Mouse (Mus musculus) left cerebral cortex, adult 2 months (tissue): ENCODE results near the gene Slc39a3. TPM values are rescaled to one million over a fixed set of nuclear protein-coding genes. Genes with fewer than 3 reads are reported as not detected.

Experiments
- DNase-seq, 2 experiments: peaks; one replicate each; pipeline ENCODE4 v3.0.0; 2021 to 2022; ENCODE audit warnings: low spot score in 2 of 2, mixed read lengths in 1 of 2; ENCODE audit errors: extremely low spot score in 1 of 2
- H3K27ac ChIP-seq: fragments of 200-600 bp; 2 replicates; pipeline ENCODE4 v1.8.1; 2022
- H3K4me3 ChIP-seq: fragments of 200-600 bp; 2 replicates; pipeline ENCODE4 v1.8.1; 2022
- CTCF ChIP-seq: fragments of 200-600 bp; IDR thresholded peaks from 2 replicates; pipeline ENCODE4 v1.8.1; 2022; ENCODE audit warnings: antibody characterized with exemption, mild to moderate bottlenecking, moderate library complexity
- intact Hi-C: fragments of 180-260 bp; cut with DNase I; formaldehyde crosslinking; loops from one replicate; pipeline ENCODE4 v1.15.1; 2025
- total RNA-seq, 2 experiments: library from RNA; stranded (reverse); gene quantifications; 2 replicates each; pipeline ENCODE4 v1.2.3; 2021

Slc39a3 gene
- total RNA-seq, 2 experiments from 2014 or later: 61.3 to 62.5 TPM

DNA sequence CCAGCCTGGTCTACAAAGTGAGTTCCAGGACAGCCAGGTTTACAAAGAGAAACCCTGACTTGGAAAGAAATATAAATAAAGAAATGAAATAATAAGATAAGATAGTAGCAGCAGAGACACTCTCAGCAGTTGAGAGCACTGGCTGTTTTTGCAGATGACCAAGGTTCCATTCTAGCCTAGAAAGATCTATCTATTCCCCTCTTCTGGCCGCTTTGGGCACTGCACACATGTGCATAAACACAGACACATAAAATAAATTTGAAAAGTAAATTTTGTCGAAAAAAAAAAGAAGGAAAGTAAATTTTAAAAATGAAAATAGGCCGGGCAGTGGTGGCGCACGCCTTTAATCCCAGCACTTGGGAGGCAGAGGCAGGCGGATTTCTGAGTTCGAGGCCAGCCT lies 975 bp downstream of the Slc39a3 start:
- intact Hi-C loops: no loop called here
- peak; percentile 41 for TF ChIP-seq CTCF
- no peak overlapping the region for H3K4me3 ChIP-seq
- DNase-seq: no peak
- no peak overlapping the region for H3K27ac ChIP-seq

DNA sequence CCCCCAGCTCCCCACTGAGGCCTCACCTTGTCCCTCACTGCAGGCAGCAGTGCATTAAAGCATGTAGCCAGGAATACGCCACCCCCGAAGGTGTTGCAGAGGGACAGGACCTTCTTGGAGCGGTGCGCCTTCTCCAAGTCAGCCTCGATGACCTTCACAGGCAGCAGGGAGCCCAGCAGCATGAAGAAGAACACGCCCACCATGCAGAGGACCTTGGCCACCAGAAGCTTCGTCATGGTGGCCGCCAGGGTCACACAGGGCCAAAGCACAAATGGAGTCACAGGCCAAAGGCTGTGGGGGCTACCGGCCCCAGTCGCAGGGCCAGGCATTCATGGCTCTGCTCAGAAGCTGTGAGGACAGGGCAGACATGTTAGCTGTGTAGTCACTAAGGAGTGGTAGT lies 3.6 kb downstream of the Slc39a3 start:
- intact Hi-C loops: no loop called here
- H3K27ac ChIP-seq: no peak overlapping the region
- no peak overlapping the region for H3K4me3 ChIP-seq
- no peak for DNase-seq
- no peak for TF ChIP-seq CTCF

DNA sequence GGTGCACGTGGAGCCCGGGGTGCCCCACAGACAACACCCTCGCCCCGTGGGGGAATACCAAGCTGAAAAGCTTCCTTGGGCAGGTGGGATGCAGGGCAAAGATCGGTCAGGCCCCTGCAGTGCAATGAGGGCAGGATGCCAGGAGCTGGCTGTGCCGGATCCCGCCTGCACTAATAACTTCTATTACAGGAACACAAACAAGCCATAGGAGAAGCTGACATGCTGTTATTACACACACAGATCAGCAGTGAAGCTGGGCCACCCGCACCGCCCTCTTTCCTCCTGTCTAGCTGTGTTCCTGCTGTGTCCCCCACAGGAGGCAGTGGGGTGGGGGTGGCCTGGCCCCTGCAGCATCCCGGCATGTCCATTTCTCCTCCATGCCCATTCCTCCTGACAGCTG lies 8.2 kb downstream of the Slc39a3 start:
- intact Hi-C loops: no loop called here
- Histone ChIP-seq H3K4me3 (no peak overlapping the region), H3K27ac (no peak overlapping the region)
- DNase-seq: no peak
- TF ChIP-seq CTCF: no peak

DNA sequence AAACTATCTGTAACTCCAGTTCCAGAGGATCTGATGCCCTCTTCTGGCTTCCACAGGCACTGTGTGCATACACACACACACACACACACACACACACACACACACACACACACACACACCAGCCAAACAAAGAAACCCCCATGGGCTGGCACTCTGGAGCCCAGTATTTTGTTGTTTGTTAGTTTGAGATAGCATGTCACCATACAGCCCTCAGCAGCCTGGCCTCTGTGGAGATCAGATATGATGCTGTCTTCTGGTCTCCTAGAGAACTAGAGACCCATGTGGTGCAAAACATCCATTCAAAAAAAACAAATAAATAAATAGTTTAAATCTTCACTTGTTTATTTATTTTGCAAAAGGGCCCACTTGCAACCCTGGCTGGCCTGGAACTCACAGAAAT lies 9.0 kb downstream of the Slc39a3 start:
- H3K4me3 ChIP-seq: no peak overlapping the region
- no peak for DNase-seq
- intact Hi-C loops: no loop called here
- no peak overlapping the region for H3K27ac ChIP-seq
- TF ChIP-seq CTCF: no peak

DNA sequence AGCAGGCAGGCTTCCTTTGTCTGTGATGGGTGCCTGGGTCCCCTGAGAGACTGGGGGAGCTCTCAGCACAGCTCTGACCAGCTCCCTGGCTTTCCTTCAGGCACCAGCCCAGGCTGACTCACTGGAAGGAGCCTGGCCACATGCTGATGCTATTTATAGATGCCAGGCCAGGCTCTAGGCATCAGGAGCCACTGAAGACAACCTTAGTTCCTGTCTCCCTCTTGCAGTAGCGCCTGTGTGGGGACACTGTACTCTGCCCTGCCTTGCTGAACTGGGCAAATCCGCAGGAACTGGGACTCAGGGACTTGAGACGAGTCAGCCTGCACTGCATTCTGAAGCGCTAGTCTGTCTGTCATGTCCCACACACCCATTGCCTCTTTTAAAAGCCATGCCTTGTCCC lies 9.9 kb downstream of the Slc39a3 start:
- no peak for TF ChIP-seq CTCF
- peak overlapping the region; percentile 66 for H3K27ac ChIP-seq
- H3K4me3 ChIP-seq: no peak overlapping the region
- intact Hi-C loops: no loop called here
- peak in 1 of 2 experiments; percentile 46 for DNase-seq

DNA sequence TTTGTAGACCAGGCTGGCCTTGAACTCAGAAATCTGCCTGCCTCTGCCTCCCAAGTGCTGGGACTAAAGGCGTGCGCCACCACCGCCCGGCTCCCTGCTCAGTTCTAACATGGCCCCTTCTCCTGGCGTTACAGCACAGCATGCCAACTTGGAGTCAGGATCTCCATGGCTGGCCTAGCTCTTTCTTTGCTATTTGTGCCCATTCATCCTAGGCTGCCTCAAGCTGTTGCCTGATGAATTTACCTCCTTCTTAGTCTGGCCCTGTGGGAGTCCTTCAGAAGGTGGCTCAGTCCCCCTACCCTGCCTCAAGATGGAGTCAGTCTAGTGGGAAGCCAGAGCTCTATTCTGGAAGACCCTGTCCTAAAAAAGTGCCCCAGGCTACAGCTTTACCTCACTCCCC lies 10.4 kb downstream of the Slc39a3 start:
- no peak for TF ChIP-seq CTCF
- no peak for DNase-seq
- intact Hi-C loops: no loop called here
- Histone ChIP-seq H3K4me3 (no peak overlapping the region), H3K27ac (peak overlapping the region; percentile 66)

DNA sequence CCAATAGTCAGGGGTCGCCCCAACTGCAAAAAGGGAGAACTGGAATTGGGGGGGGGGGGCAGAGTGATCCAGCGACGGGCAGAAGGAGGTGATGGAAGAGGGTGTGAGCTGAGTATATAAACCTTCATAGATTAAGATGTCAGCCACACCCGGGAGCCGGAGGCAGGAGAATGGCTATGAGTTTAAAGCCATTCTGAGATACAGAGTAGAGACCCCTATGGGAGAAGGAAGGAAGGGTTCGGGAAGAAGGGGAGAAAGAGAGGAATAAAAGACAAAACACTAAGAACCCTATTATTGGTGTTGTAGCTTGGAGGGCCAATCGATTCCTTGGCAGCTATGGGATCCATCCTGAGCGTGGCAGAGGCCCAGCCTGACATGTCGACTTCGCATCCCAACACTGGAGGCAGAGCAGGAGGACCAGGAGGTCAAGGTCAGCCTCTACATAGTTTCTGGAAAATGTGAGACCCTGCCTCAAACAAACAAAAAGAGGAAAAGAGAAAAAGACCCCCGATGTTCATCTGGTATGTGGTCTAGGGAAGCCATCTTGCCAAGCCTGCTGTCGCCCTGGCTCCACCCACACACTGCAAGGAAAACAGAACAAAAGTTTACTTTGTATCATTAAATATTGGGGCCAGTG lies 11.5 kb downstream of the Slc39a3 start, which contains the start of gene Diras1:
TSS of gene Diras1 (minus strand) at position 24 of the 637 bp plus-strand sequence.
- no peak for DNase-seq
- no peak; the same call in none of the 2 replicates for TF ChIP-seq CTCF
- H3K27ac ChIP-seq: peak within 1 kb of the TSS; percentile 92
- intact Hi-C loops: no loop called here
- peak within 1 kb of the TSS; percentile 57 for H3K4me3 ChIP-seq

DNA sequence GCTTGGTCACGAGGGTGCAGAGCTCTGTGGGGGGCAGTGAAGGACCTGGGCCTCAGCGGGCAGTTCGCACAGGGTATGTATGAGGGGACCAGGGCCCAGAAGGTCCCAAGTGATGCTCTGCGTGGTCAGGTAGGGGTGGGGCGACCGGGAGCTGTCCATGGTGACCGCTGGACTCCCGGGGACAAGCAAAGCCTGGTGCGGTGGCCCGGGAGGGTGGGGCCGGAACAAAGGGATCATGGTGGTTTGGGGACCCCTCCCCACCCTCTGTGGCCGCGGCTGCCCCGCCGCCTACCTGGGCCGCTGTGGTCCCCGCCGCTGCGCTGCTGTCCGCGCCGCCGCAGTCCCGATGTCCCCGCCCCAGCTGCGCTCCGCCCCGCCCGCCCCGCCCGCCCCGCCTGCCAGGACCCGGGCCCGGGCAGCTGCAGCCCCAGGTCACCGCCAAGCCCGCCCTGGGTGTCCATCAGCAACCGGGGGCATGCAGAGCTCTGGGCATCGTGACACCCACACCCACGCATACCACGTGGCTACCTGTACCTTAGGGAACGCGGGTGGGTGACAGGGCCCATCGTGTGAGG lies 12.1 kb downstream of the Slc39a3 start:
- Histone ChIP-seq H3K4me3 (peak overlapping the region; percentile 57), H3K27ac (peak overlapping the region; percentile 92)
- no peak for TF ChIP-seq CTCF

DNA sequence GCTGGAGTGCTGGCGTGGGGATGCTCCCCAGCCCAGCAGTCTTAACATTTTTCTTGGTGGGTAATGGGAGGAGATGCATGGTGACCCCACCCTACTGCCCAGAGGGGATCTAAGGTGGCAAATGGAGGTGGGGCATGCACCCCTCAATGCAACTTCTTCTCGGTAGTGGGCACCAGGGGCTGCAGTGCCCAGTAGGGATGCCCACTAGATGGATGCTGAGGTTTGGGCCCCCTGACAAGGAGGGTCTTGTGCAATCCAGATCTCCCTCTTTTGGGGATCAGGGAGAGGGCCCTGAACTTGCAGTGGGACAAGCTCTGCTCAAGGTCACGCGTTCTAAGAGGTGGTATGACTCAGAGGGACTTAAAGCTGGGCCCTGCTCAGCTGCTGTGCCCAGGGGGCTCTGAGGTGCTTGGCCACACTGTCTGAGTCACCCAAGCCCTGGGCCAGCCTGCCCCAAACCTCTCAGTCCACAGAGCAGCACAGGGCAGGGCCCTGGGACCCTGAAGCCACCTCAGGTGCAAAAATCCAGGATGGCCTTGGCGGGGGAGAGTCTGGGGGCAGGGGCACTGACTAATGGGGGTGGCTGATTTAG lies 12.8 kb downstream of the Slc39a3 start:
- peak overlapping the region; percentile 92 for H3K27ac ChIP-seq
- TF ChIP-seq CTCF: no peak
- no peak for DNase-seq
- peak overlapping the region; percentile 57 for H3K4me3 ChIP-seq
- intact Hi-C loops: no loop called here

More for the DNA sequence above, 12.1 kb downstream of the Slc39a3 start:
- intact Hi-C loops: no loop called here
- DNase-seq: peak in 1 of 2 experiments; percentile 45

DNA sequence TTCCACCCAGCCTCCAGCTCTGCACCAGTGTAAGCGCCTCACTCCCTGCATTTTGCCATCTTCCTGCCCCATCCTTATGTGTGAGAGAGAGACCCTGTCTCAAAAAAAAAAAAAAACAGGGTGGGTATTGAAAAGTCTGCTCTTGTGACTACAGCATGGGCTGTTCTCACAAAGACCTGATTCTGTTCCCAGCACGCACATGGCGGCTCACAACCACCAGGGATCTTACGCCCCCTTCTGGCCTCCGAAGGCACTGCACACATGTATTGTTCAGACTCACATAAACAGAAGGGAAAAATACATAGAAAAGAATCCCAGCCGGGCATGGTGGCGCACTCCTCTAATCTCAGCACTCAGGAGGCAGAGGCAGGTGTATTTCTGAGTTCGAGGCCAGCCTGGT lies 14.5 kb downstream of the Slc39a3 start:
- H3K27ac ChIP-seq: peak overlapping the region; percentile 55; the same call in 1 of the 2 replicates
- intact Hi-C loops: no loop called here
- peak; percentile 43 for TF ChIP-seq CTCF

DNA sequence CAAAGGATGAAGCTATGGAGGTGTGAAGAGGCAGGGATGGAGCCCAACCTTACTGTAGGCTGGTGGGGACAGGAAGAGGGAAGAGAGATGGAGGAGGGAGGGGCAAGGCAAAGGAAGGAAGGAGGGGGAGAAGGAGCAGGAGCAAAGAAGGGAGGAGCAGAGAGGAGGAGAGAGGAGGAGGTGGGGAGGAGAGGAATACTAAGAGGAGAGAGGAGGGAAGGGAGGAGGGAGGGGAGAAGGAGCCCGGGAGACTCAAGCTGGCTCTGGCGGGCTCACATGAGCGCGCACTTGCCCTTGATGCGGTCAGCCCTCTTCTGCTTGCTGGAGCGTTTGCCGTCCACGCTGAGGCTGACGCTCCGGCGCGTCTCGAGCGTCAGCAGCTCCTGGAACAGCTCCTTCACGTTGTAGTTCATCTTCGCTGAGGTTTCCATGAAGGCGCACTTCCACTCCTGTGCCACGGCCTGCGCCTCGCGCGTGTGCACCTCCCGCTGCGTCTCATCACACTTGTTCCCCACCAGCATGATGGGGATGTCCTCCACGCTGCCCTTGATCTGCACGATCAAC lies 15.6 kb downstream of the Slc39a3 start:
- TF ChIP-seq CTCF: no peak
- intact Hi-C loops: no loop called here
- DNase-seq: no peak
- peak overlapping the region; percentile 55 for H3K27ac ChIP-seq
- peak overlapping the region; percentile 17; the same call in 1 of the 2 replicates for H3K4me3 ChIP-seq

More for the DNA sequence above, 14.5 kb downstream of the Slc39a3 start:
- DNase-seq: no peak
- no peak overlapping the region for H3K4me3 ChIP-seq

DNA sequence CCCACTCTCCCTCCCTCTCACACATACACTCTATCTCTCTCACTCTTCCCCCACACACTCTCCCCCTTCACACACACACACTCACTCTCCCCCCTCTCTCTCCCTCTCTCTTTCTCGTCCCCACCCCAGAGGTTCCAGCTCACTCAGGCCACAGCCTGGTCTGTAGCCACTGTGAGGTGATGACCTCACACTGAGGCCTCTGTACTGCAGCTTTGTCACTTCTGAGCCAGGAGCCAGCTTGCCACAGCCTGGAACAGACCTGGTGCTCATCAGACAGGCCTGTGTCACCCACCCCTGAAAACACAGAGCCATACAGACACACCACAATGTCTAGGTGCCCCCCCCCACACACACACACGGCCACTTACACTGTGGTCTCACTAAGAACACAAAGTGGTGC lies 17.0 kb downstream of the Slc39a3 start:
- DNase-seq: no peak
- Histone ChIP-seq H3K27ac (no peak overlapping the region), H3K4me3 (no peak overlapping the region)
- TF ChIP-seq CTCF: no peak
- intact Hi-C loops: no loop called here
